Mouse (Mus musculus) lung, embryonic 16.5 days (tissue): ENCODE results near the gene Ccr6. TPM values are rescaled to one million over a fixed set of nuclear protein-coding genes. Genes with fewer than 3 reads are reported as not detected.
"Not testable (repeated sequence)": the region's sequence is repeated elsewhere in the genome, so short reads cannot be mapped to it uniquely, and the experiment has no call there.

Source experiments
- ATAC-seq: fragments of 200-750 bp; cut with Nextera tagmentation; 2 replicates; pipeline ENCODE4 v1.8.0; 2017; ENCODE audit warnings: low read depth, mild to moderate bottlenecking, moderate library complexity
- H3K27ac ChIP-seq: fragments of 300-500 bp; sonication (generic); 2 replicates; pipeline ENCODE4 v1.5.1; 2014; ENCODE audit warnings: mild to moderate bottlenecking, control low read depth, low read length
- H3K27me3 ChIP-seq: fragments of 300-500 bp; sonication (generic); 2 replicates; pipeline ENCODE4 v1.6.1; 2014; ENCODE audit warnings: low read depth, low read length, mixed read lengths; ENCODE audit not compliant: control insufficient read depth, insufficient read depth
- H3K36me3 ChIP-seq: fragments of 300-500 bp; sonication (generic); 2 replicates; pipeline ENCODE4 v1.6.1; 2014; ENCODE audit warnings: low read length; ENCODE audit not compliant: control insufficient read depth, insufficient read depth
- H3K4me1 ChIP-seq: fragments of 300-500 bp; sonication (generic); replicated peaks from 2 replicates; pipeline ENCODE4 v1.6.1; 2014; ENCODE audit warnings: low read length, mixed read lengths; ENCODE audit not compliant: control insufficient read depth, insufficient read depth
- H3K4me2 ChIP-seq: fragments of 300-500 bp; sonication (generic); 2 replicates; pipeline ENCODE4 v1.6.1; 2014; ENCODE audit warnings: low read depth, low read length, control low read depth
- H3K4me3 ChIP-seq: fragments of 300-500 bp; sonication (generic); 2 replicates; pipeline ENCODE4 v1.5.1; 2014; ENCODE audit warnings: mild to moderate bottlenecking, low read length, control low read depth
- H3K9ac ChIP-seq: fragments of 300-500 bp; sonication (generic); 2 replicates; pipeline ENCODE4 v1.6.1; 2014; ENCODE audit warnings: low read length, control low read depth
- H3K9me3 ChIP-seq: fragments of 300-500 bp; sonication (generic); 2 replicates; pipeline ENCODE4 v1.6.1; 2016; ENCODE audit warnings: low read length; ENCODE audit not compliant: control insufficient read depth
- WGBS: fragments of 180-500 bp; shearing (Covaris S2); extraction: QIAGEN DNeasy Blood & Tissue Kit; methylation state at CpG from one replicate; pipeline ENCODE4 v1.1.7; 2014; 5-methylcytosine and 5-hydroxymethylcytosine counted together
- polyA plus RNA-seq: library from polyadenylated mRNA; unstranded; fragments of >200 nt; fragmentation: Nextera tagmentation; extraction: Ambion mirVana; gene quantifications from 2 replicates; pipeline ENCODE4 v1.2.1, GENCODE M21; 2015

Ccr6 gene
- polyA plus RNA-seq, 1 experiment from 2014 or later: 0.23 TPM

DNA sequence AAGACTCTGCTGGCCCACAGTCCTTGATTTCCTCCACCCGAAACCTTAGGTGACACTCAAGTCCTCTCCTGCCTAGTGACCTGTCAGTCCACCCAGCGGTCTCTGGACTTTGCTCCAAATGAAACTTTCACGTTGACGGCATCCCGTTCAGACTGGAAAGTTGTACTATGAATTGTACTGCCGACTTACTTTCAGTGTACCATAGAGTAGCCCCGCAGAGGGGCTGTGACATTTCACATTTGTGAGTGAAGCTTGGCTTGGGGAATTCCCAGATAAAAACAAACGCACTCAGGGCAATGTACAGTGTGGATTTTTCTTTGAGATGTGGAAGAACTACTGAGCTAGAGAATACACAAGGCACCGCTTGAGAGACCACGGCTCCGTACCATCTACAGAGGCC is 6.3 kb downstream of the Ccr6 start:
- Histone ChIP-seq H3K9ac (no peak overlapping the region), H3K4me1 (peaks cover 4% of the 10 kb centered on the region; the same call in 1 of the 2 replicates), H3K4me3 (no peak overlapping the region), H3K36me3 (no peaks in the 10 kb centered on the region), H3K4me2 (no peak overlapping the region), H3K27ac (no peak overlapping the region), H3K27me3 (no peaks in the 10 kb centered on the region), H3K9me3 (no peaks in the 10 kb centered on the region)
- 83% methylated on average over 11 of the region's 11 CpGs for WGBS
- no peak for ATAC-seq

DNA sequence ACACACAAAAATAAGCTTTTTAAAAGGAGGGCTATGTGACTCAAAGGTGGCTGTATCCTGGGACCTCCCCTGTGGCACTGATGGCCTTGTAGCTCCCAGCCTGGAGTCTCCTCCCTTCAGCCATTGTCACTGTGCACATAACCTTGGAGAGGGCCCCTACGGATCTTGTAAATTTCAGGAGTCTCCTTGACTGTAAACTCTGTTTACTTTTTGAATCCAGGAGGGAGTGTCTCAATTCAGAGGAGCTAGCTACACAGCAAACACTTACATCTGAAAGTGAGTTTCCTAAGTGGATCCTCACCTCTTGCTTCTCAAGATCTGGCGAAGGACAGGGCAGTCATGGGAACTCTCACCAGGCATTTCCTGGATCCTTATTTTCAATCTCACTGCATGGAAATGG is 8.3 kb downstream of the Ccr6 start:
- H3K27ac ChIP-seq: no peak overlapping the region
- peak; percentile 59; the same call in 1 of the 2 replicates for ATAC-seq
- H3K27me3 ChIP-seq: no peaks in the 10 kb centered on the region
- H3K36me3 ChIP-seq: no peaks in the 10 kb centered on the region
- no peak overlapping the region for H3K4me2 ChIP-seq
- no peak overlapping the region for H3K4me3 ChIP-seq
- H3K9me3 ChIP-seq: no peaks in the 10 kb centered on the region
- peaks cover 4% of the 10 kb centered on the region; the same call in 1 of the 2 replicates for H3K4me1 ChIP-seq
- no peak overlapping the region for H3K9ac ChIP-seq
- 40% methylated on average over 2 of the region's 2 CpGs for WGBS

- no peak overlapping the region for H3K27ac ChIP-seq
- H3K4me1 ChIP-seq: peaks cover 4% of the 10 kb centered on the region; the same call in 1 of the 2 replicates
- H3K36me3 ChIP-seq: no peaks in the 10 kb centered on the region
- no peaks in the 10 kb centered on the region for H3K9me3 ChIP-seq
- H3K27me3 ChIP-seq: no peaks in the 10 kb centered on the region
- no peak overlapping the region for H3K4me2 ChIP-seq
- no peak overlapping the region for H3K4me3 ChIP-seq
- no peak overlapping the region for H3K9ac ChIP-seq
- ATAC-seq: no peak
- 63% methylated on average over 4 of the region's 4 CpGs for WGBS
Measured at GRCm38 (mm10) chr17:8246102-8246754, 10.4 kb downstream of the Ccr6 start.

DNA sequence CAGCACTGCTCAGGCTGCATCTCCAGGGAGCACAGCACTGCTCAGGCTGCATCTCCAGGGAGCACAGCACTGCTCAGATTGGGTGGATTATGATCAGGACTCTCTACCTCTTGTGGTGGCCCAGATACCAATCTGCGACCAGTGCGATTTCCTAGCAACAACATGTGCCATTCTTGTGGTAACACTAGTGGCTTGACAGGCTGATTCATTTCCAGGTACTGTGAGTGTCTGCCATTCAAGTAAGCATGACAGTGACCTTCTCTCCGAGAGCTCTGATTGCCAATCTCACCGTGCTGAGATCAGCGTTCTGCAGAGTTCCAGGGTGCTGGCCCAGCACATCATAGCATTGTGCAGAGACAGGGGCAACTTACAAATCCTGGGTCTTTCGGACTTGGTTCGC is 15.9 kb downstream of the Ccr6 start:
- no peak for ATAC-seq
- H3K4me1 ChIP-seq: no peaks in the 10 kb centered on the region
- H3K9me3 ChIP-seq: no peaks in the 10 kb centered on the region
- H3K27me3 ChIP-seq: no peaks in the 10 kb centered on the region
- 80% methylated on average over 7 of the region's 7 CpGs for WGBS
- no peak overlapping the region for H3K9ac ChIP-seq
- H3K4me2 ChIP-seq: no peak overlapping the region
- H3K27ac ChIP-seq: no peak overlapping the region
- no peaks in the 10 kb centered on the region for H3K36me3 ChIP-seq
- H3K4me3 ChIP-seq: no peak overlapping the region

DNA sequence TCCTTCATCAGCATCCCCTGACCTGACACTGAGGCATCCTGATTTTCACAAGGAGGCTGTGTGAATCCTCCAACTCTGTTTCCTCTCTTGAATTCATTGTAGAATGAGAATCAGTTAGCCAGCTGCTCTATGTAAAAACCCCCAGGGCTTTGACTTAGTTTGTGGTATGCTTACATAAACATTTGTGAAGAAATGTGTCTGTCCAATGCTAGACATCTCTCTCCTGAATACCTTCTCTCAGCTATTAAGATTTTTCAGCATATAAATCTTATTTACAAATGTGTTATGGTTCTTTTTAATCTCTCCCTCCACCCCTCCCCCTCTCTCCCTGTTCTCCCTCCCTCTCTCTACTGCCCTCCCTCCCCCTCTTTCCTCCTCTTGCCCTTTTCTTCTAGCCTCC is 18.4 kb downstream of the Ccr6 start:
- Histone ChIP-seq H3K4me2 (no peak overlapping the region), H3K4me3 (no peak overlapping the region), H3K27ac (no peak overlapping the region), H3K9me3 (no peaks in the 10 kb centered on the region), H3K9ac (no peak overlapping the region), H3K36me3 (no peaks in the 10 kb centered on the region), H3K4me1 (no peaks in the 10 kb centered on the region), H3K27me3 (no peaks in the 10 kb centered on the region)
- ATAC-seq: no peak

DNA sequence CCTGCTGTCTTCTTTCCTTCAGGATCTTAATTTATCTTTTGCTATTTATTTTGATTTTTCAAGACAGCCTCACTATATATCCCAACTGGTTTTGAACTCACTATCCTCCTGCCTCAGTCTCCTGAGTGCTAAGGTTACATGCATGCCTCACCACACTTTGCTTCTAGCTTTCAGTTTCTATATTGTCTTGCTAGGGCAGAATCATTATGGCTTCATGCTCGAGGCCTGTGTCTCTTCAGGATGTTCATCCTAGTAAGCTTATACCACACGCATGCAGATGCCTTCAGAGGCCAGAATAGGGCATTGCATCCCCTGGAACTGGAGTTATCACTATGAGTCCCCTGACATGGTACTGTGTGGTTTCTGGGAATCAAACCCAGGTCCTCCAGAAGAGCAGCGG is 19.1 kb downstream of the Ccr6 start:
- no peaks in the 10 kb centered on the region for H3K9me3 ChIP-seq
- no peak overlapping the region for H3K4me3 ChIP-seq
- no peak for ATAC-seq
- H3K9ac ChIP-seq: no peak overlapping the region
- H3K27me3 ChIP-seq: no peaks in the 10 kb centered on the region
- no peak overlapping the region for H3K27ac ChIP-seq
- no peaks in the 10 kb centered on the region for H3K36me3 ChIP-seq
- 64% methylated on average over 3 of the region's 3 CpGs for WGBS
- no peak overlapping the region for H3K4me2 ChIP-seq
- no peaks in the 10 kb centered on the region for H3K4me1 ChIP-seq

DNA sequence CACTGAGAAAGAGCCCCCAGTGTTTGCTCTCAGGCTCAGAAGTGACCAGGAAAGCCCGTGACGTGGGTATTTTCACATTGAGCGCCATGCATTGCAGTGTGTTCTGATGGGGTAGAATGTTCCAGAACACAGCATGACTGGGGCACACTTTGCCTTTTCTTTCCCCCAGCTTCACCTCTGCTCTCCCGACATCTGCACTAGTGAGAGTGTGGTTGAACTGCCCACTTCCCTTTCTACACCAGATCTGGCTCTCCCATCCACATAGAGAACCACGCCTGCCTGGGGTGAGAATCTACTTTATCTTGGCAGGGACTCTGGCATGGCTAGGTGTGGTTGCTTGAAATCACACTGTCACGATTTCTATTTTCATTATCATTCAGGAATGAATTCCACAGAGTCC is 19.7 kb downstream of the Ccr6 start:
- H3K36me3 ChIP-seq: no peaks in the 10 kb centered on the region
- no peak overlapping the region for H3K4me2 ChIP-seq
- H3K4me3 ChIP-seq: no peak overlapping the region
- no peak overlapping the region for H3K9ac ChIP-seq
- no peaks in the 10 kb centered on the region for H3K27me3 ChIP-seq
- no peak overlapping the region for H3K27ac ChIP-seq
- no peaks in the 10 kb centered on the region for H3K4me1 ChIP-seq
- no peaks in the 10 kb centered on the region for H3K9me3 ChIP-seq
- 75% methylated on average over 6 of the region's 6 CpGs for WGBS
- ATAC-seq: no peak

DNA sequence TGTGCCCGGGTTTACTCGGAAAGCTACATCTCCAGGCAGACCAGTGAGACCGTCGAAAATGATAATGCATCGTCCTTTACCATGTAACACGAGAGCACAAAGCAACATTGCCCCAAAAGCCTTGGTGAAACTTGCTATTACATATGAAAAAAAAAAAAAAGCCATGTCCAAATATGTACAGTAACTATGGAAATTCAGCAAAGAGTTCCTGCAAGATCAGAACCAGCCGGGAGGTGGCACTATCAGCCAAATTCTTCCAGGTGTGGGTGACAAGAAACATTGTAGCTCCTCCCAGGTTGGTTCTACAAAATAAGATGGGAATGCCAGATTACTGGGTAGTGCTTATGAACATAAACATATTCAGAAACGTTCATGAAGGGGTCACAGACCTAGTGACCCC is 21.1 kb downstream of the Ccr6 start:
- H3K4me2 ChIP-seq: no peak overlapping the region
- 67% methylated on average over 8 of the region's 8 CpGs for WGBS

GRCm38 (mm10) chr17:8264638-8265037 is 28.8 kb downstream of the Ccr6 start:
- 17% methylated on average over 7 of the region's 7 CpGs for WGBS
- H3K9ac ChIP-seq: not testable (repeated sequence)
- peak; percentile 59; the same call in 1 of the 2 replicates for ATAC-seq

More for the DNA sequence above, 21.1 kb downstream of the Ccr6 start:
- H3K27ac ChIP-seq: no peak overlapping the region
- no peak overlapping the region for H3K9ac ChIP-seq
- H3K27me3 ChIP-seq: no peaks in the 10 kb centered on the region
- H3K4me3 ChIP-seq: no peak overlapping the region
- no peaks in the 10 kb centered on the region for H3K4me1 ChIP-seq
- H3K9me3 ChIP-seq: no peaks in the 10 kb centered on the region
- no peak for ATAC-seq
- H3K36me3 ChIP-seq: no peaks in the 10 kb centered on the region

More at GRCm38 (mm10) chr17:8264638-8265037, 28.8 kb downstream of the Ccr6 start:
- H3K36me3 ChIP-seq, H3K9me3 ChIP-seq, H3K4me3 ChIP-seq, H3K4me2 ChIP-seq, H3K27me3 ChIP-seq, H3K27ac ChIP-seq, H3K4me1 ChIP-seq: not testable (repeated sequence)
